Mouse (Mus musculus): ENCODE results near the gene St6gal1.

St6gal1 gene

GRCm38 (mm10) chr16:23294747-23295146 lies 70.2 kb downstream of the St6gal1 start:
- in situ Hi-C loops (cut with MboI; ENCODE audit: low sequenced_read_pairs) = no loop called here

DNA sequence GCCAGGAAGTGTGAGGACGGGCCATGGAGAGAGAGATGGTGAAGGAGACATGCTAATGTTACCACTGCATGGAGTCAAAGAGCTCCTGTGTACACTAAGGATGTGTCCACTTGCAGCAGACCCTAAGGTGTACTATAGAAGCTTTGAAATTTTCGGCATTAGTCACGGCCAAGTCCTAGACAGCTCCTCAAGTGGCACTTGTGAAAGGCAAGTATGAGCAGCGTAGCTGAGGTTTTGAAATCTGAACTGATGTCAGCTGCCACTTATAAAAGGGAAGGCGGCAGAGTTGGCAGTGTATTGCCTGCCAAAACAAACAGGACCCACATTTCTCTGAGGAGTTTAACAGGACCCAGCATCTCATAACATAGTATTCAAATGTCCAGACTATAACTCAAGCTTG lies 71.2 kb downstream of the St6gal1 start:
- in situ Hi-C loops (cut with MboI; ENCODE audit: low sequenced_read_pairs) = no loop called here

GRCm38 (mm10) chr16:23296721-23297120 lies 72.2 kb downstream of the St6gal1 start:
- in situ Hi-C loops (cut with MboI; ENCODE audit: low sequenced_read_pairs) = no loop called here

- in situ Hi-C loops (cut with MboI; ENCODE audit: low sequenced_read_pairs) = no loop called here
Measured at GRCm38 (mm10) chr16:23298441-23298840, 73.9 kb downstream of the St6gal1 start.

- in situ Hi-C loops (cut with MboI; ENCODE audit: low sequenced_read_pairs) = no loop called here
Measured at GRCm38 (mm10) chr16:23298911-23299310, 74.4 kb downstream of the St6gal1 start.

GRCm38 (mm10) chr16:23299904-23300740 lies 75.6 kb downstream of the St6gal1 start:
- in situ Hi-C loops (cut with MboI; ENCODE audit: low sequenced_read_pairs) = no loop called here

- in situ Hi-C loops (cut with MboI; ENCODE audit: low sequenced_read_pairs) = no loop called here
Measured at GRCm38 (mm10) chr16:23301762-23302161, 77.2 kb downstream of the St6gal1 start.

DNA sequence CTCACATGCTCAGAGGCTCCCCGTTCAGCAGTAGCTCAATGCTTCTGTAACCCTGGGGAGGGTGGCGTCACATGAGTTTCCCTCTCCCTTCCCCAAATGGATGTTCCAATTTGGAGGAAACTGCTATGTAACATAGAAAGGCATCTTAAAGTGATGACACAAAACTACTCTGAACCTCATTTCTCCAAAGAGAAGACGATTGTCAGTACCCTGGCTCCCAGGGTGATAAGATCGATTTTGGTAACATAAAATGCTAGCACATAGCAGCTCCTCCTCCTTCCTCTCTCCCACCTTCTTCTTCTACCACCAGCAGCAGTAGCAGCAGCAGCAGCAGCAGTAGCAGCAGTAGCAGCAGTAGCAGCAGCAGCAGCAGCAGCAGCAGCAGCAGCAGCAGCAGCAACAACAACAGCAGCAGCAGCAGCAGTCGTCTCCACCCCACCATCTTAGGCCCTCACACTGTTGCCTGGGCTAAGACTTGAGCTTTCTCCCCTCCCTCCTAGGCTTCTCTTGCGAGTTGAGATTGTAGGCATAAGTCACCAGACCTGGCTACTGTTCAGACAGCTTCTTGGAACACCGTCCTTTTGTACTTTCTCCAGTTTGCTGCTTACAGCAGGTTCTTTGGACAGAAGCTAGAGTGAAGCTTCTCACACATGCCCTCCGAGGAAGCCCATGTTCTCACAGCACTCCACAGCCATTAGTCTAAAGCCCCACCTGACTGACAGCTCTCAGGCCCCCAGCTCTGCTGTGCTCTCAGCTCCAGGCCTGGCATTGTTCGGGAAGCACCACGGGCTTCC lies 81.5 kb downstream of the St6gal1 start:
- in situ Hi-C loops (cut with MboI; ENCODE audit: low sequenced_read_pairs) = no loop called here

- in situ Hi-C loops (cut with MboI; ENCODE audit: low sequenced_read_pairs) = no loop called here
Measured at GRCm38 (mm10) chr16:23307142-23307968, 82.8 kb downstream of the St6gal1 start.

DNA sequence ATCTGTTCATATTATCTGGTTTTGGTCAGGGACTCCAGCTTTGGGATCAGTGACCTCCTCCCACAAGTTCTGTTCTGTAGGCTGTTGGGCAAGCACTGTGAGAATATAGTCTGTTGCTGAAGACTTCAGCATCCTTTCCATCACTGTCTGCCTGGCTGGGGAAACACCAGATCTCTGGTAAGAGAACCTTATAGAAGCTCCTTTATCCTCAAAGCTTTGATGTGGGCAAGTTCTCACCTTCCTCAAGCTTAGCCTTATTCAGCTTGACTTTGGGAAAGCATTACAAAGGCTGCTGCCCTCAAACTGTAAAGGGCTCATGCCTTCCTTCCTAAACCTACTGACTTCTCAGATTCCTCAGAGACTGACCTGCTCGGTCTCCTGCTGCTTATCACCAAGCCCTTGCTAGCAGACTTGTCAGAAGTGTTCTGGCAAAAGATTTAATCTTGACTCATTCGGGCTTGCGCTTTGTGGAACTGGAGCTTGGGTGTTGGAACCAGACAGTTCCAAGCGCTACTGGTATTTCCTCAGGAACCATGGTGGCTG lies 83.5 kb downstream of the St6gal1 start:
- in situ Hi-C loops (cut with MboI; ENCODE audit: low sequenced_read_pairs) = no loop called here

DNA sequence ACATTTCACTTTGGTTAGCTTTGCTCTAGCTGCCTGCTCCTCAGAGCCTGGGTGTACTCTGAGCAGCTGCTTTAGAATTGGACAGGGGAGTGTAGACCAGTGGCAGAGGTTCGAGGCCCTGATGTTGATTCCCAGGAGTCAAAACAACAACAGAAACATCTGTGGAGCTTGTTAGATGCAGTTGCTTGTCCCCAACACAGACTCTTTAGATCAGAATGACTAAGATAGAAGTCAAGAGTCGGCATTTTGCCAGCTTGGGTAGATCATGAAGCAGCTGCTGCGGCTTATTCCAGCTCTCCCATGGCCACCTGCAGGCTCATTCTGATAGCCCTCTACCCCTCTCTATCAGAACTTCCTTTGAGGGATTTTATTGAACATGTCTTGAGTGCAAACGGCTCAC lies 84.5 kb downstream of the St6gal1 start:
- in situ Hi-C loops (cut with MboI; ENCODE audit: low sequenced_read_pairs) = no loop called here

DNA sequence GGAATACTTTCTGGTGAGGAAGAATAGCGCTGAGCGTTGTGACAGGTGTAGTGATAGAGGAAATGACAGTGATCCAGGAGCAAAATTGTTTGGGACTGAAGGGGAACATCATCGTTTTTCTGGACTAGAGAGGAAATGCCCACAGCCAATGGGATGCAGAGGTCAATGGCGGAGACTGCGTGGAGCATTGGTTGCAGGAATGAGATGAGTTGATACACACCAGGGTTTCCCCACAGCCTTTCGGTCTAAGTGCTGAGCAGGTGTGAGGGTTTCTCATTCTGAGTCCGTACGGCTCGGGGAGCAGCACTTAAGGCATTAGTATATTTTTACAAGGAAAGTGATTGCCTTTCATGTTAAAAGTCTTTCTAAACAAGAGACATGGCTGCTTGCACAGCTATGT lies 88.1 kb downstream of the St6gal1 start:
- in situ Hi-C loops (cut with MboI; ENCODE audit: low sequenced_read_pairs) = no loop called here

DNA sequence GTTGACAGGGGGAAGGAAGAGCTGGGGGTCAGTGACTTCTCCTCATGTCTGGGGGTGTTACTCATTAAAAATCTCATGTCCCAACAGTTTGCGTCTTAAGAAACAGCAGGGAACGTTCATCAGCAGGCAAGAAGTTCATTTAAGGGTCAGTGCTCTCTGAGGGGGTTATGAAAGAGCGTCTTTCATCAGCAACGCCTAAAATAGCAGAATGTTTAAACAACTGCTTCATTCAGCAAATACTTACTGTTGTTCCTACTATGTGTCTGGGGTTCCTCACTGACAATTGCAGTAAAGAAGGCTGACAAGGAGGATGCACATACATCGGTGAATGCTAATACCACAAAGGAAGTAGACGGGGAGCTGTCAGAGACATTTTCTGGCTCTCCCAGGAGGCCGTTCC lies 90.2 kb downstream of the St6gal1 start:
- in situ Hi-C loops (cut with MboI; ENCODE audit: low sequenced_read_pairs) = no loop called here

DNA sequence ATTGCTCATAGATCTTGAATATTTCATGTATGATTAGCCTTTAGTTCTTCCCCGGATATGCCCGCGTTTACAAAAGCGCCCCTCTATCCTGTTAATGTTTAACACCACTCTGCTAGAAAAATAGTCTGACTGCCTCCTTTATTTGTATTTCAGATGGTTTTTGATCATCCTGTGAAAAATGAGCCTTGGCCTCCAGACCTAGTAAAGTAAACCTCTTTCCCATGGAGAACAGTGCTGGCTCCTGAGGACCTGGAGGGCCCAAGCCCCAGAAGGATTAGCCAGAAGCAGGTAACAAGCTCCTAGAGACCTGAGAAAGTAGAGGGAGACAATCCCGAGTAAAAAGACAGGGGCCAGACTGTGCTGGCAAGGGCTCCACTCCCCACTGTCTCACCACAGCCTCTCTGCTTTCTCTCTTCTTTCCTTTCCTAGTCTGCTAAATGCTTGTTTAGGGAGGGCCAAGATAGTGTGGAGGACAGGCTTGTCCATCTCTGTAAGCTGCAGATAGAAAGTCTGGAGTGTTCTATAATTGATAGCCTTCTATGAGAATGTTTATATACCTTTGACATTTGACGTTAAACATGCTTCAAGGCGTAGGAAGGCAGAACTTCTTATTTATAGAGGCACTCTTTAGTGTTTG lies 93.0 kb downstream of the St6gal1 start:
- in situ Hi-C loops (cut with MboI; ENCODE audit: low sequenced_read_pairs) = no loop called here

GRCm38 (mm10) chr16:23320025-23320424 lies 95.5 kb downstream of the St6gal1 start:
- in situ Hi-C loops (cut with MboI; ENCODE audit: low sequenced_read_pairs) = no loop called here

- in situ Hi-C loops (cut with MboI; ENCODE audit: low sequenced_read_pairs) = no loop called here
Measured at GRCm38 (mm10) chr16:23320579-23320978, 96.0 kb downstream of the St6gal1 start.

DNA sequence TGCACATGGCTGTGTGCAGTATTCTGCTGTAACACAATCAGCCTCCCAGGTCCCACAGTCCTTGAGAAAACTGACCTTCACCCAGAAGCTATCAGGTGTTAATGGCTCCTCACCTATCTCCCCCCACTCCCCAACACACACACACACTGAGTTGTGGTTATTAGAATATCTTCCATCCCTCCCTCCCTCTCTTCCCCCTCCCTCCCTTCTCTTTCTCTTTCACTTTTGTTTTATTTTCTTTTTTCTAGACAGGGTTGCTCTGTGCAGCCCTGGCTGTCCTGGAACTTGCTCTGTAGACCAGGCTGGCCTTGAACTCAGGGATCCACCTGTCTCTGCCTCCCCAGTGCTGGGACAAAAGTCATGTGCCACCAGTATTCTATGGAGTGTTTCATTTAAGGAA lies 97.9 kb downstream of the St6gal1 start:
- in situ Hi-C loops (cut with MboI; ENCODE audit: low sequenced_read_pairs) = no loop called here

GRCm38 (mm10) chr16:23323915-23324314 lies 99.4 kb downstream of the St6gal1 start:
- in situ Hi-C loops (cut with MboI; ENCODE audit: low sequenced_read_pairs) = no loop called here

GRCm38 (mm10) chr16:23324867-23325650 lies 100.5 kb downstream of the St6gal1 start:
- in situ Hi-C loops (cut with MboI; ENCODE audit: low sequenced_read_pairs) = no loop called here

DNA sequence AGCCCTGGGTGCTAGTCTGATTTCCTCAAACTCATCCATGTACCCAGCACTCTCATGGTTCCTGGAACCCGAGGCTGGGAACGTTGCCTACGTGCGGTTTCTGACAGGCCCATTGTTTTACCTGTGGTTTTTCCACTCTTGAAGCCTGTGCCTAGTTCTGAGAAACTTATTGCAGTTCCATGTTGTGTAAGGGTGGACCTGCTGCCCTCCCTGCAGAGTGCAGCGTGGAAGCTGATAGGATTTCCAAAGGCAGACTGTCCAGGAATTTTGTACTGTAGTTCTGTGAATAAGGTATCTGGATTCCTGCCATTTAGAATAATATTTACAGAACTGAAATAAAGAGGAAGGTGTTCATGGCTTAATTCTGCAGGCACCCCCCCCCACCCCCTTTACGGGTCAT lies 102.1 kb downstream of the St6gal1 start:
- in situ Hi-C loops (cut with MboI; ENCODE audit: low sequenced_read_pairs) = no loop called here
